Mouse (Mus musculus): ENCODE measurements at regions not wholly inside any gene's neighbourhood (a gene's known extent, or its start where the extent isn't known, plus 50 kb on each side); places are given as distances from the start of the nearest gene placed in this dataset.

GRCm38 (mm10) chr3:35340525-35340924, 413.4 kb upstream of the Atp11b start:
- TF ChIP-seq CTCF (IDR thresholded peaks at IDR 0.05): no peak
- TF ChIP-seq EP300 (IDR thresholded peaks at IDR 0.05): no peak

Data from lung, postnatal 0 days (tissue).